Mouse (Mus musculus): Measurements from ENCODE around the gene Rere.

Rere gene

DNA sequence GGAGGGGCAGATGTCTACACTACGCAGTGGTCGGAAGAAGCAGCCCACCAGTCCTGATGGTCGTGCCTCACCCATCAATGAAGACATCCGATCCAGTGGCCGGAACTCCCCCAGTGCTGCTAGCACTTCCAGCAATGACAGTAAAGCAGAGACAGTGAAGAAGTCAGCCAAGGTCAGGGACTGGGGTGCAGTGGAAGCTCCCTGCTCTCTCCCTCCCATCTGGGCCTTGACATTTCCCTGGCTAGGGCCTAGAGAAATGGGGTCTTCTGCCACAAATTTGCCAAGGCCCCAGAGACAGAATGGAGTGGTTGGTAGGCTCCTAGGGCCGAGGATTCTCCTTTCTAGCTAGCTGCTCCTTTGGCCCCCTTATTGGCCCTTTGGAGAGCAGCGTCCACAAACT lies 332.3 kb downstream of the Rere start:
- in situ Hi-C loops (cut with MboI; ENCODE audit: unreplicated experiment in 2 of 2), result no loop called here

GRCm38 (mm10) chr4:150615251-150616028 lies 334.0 kb downstream of the Rere start:
- in situ Hi-C loops (cut with MboI; ENCODE audit: unreplicated experiment in 2 of 2), result no loop called here

GRCm38 (mm10) chr4:150616029-150616420 lies 334.6 kb downstream of the Rere start:
- in situ Hi-C loops (cut with MboI; ENCODE audit: unreplicated experiment in 2 of 2), result no loop called here

GRCm38 (mm10) chr4:150616841-150617240 lies 335.4 kb downstream of the Rere start:
- in situ Hi-C loops (cut with MboI; ENCODE audit: unreplicated experiment in 2 of 2), result no loop called here

DNA sequence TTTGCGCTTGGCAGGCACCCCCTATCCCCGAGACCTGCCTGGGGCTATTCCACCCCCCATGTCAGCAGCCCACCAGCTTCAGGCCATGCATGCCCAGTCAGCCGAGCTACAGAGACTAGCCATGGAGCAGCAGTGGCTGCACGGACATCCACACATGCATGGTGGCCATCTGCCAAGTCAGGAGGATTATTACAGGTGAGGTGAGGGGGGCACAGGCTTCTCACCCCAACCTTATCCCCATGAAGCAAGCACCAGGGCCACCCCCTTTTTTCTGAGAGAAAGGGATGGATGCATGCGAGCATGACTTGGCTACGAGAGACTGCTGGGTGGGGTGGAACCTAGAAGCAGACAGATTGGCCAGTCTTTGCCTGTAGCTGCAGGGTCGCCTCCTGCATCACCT lies 337.6 kb downstream of the Rere start:
- in situ Hi-C loops (cut with MboI; ENCODE audit: unreplicated experiment in 2 of 2), result no loop called here

DNA sequence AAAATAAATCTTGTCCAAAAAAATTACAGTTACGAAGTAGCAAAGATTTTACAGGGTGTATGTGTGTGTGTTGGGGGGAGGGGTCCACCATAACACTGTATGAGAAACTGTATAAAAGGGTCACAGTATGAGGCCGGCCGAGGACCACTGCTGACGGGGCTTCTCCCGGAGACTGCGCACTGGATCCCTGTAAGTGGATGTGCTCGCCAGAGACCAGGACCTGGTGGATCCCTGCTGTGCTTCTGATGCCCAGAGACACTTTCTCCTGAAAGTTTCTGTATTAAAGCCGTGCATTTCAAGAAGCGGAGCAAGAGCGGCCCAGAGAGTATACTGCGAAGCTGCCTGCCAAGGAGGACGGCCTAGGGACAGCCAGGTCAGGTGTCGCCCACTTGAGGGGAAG lies 341.2 kb downstream of the Rere start:
- in situ Hi-C loops (cut with MboI; ENCODE audit: unreplicated experiment in 2 of 2), result loop anchor here (5.0 to 10.0 kb wide), 3 partner anchors 280 to 365 kb away; no protein-coding TSS in a partner anchor

DNA sequence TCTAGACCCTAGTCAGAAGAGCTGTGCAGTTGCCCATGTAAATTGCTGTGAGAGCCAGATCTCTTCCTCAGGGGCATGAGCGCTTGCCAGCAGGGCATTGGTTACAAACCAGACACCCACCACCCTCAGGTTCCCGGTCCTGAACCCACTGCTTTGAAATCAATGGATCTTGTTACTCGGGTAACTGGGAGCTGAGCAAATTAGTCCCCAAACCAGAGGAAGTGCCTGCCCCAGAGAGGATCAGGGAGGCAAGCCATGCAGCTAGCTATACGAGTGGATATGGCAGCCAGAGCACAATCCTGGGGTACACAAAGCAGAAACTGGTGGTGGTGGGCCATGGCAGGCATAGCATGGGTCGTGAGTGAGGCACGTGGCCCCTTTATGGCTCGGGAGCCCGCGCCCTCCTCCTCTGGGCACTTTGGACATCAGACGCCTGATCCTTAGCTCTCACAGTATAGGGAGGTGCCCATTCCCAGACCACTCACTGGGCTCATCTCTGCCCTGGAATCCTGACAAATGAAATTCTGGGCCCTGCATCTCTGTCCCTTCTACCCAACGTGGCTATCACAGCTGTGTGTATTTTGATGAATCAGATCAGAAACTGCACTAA lies 342.9 kb downstream of the Rere start:
- in situ Hi-C loops (cut with MboI; ENCODE audit: unreplicated experiment in 2 of 2), result loop anchor here (5.0 to 10.0 kb wide), 3 partner anchors 282 to 367 kb away; no protein-coding TSS in a partner anchor

GRCm38 (mm10) chr4:150624933-150625332 lies 343.5 kb downstream of the Rere start:
- in situ Hi-C loops (cut with MboI; ENCODE audit: unreplicated experiment in 2 of 2), result loop anchor here (5.0 to 10.0 kb wide), 3 partner anchors 283 to 368 kb away; no protein-coding TSS in a partner anchor

GRCm38 (mm10) chr4:150625425-150625824 lies 344.0 kb downstream of the Rere start:
- in situ Hi-C loops (cut with MboI; ENCODE audit: unreplicated experiment in 2 of 2), result loop anchor here in 1 of 2 experiments (5.0 to 10.0 kb wide), 2 partner anchors 283 to 361 kb away; no protein-coding TSS in a partner anchor

GRCm38 (mm10) chr4:150625951-150626732 lies 344.7 kb downstream of the Rere start:
- in situ Hi-C loops (cut with MboI; ENCODE audit: unreplicated experiment in 2 of 2), result loop anchor here in 1 of 2 experiments (5.0 to 10.0 kb wide), 2 partner anchors 284 to 361 kb away; no protein-coding TSS in a partner anchor

DNA sequence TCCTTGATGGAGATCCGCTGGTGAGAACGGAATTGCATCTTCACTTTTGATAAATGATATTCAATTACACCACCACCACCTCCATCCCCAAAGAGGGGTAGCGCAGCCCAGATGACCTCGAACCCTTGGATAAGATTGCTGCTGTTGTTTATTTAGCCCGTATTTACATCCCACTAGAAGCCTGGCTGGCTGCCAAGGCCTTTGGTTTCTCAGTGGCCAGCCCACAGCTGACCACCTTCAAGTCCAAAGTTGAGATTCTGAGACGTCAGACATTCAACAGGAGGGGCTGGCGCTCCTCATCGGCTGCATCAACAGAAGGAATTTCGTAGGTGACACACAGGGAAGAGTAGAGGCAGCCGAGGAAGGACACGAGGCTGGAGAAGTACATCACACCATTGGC lies 347.8 kb downstream of the Rere start:
- in situ Hi-C loops (cut with MboI; ENCODE audit: unreplicated experiment in 2 of 2), result loop anchor here in 1 of 2 experiments (5.0 to 10.0 kb wide), 2 partner anchors 287 to 364 kb away; no protein-coding TSS in a partner anchor

DNA sequence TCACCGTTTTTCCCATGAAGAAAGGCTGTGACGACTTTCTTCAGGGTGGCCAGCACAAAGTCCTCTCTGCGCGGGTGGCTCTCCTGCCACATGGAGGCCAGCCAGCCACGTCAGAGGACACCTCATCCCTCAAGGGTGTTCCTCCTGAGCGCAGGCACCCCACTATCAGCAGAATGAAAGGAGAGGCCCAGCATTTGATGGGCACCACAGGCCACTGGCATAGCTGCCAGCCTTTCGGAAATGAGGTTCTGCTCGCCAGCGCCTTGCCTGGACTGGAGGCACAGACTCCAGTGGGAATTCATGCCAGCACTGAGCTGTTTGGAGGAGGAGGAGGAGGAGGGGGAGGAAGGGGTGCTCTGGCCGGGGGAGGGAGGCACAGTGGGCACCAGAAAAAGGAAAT lies 354.1 kb downstream of the Rere start:
- in situ Hi-C loops (cut with MboI; ENCODE audit: unreplicated experiment in 2 of 2), result no loop called here

DNA sequence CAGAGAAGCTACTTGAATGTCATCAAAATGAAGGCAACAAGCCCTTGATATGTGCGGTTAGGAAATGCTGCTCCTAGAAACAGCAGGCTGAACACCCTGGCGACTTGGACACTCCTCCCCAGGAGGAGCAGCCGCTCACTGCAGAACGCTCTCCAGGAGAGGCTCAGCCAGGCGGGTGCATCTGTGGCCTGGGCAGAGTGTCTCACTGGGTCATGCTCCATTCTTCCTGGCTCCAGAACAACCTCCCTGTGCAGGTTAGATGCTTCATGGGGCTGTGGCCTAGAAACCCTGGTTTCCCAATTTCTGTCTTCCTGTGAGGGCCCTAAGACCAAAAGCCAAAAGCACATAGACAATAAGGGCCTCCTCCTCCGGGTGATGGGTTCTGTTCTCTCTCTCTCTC lies 355.2 kb downstream of the Rere start:
- in situ Hi-C loops (cut with MboI; ENCODE audit: unreplicated experiment in 2 of 2), result no loop called here

GRCm38 (mm10) chr4:150644299-150644698 lies 362.9 kb downstream of the Rere start:
- in situ Hi-C loops (cut with MboI; ENCODE audit: unreplicated experiment in 2 of 2), result no loop called here

DNA sequence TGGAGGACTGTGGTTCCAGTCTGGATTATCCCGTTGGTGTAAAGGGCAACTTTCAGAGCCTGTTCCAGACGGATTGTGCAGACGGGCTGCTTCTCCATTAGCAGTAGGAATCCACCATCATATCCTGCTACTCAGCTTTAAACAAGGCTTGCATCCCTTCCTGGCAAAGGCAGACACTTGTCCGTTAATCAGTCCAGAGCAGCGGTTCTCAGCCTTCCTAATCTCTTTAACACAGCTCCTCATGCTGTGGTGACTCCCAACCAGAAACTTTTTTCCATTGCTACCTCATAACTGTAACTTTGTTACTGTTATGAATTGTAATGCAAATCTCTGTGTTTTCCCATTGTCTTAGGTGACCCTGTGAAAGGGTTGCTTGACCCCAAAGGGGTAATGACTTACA lies 367.9 kb downstream of the Rere start:
- in situ Hi-C loops (cut with MboI; ENCODE audit: unreplicated experiment in 2 of 2), result no loop called here

GRCm38 (mm10) chr4:150651390-150652277 lies 370.2 kb downstream of the Rere start, which contains the start of gene Slc45a1:
Slc45a1 (minus strand) TSS chr4:150652174.
- in situ Hi-C loops (cut with MboI; ENCODE audit: unreplicated experiment in 2 of 2), result loop anchor here (25.0 kb wide), 1 partner anchor 486 kb away; no protein-coding TSS in a partner anchor

- in situ Hi-C loops (cut with MboI; ENCODE audit: unreplicated experiment in 2 of 2), result loop anchor here (25.0 kb wide), 1 partner anchor 484 kb away; no protein-coding TSS in a partner anchor
Measured at GRCm38 (mm10) chr4:150653072-150653599, 371.7 kb downstream of the Rere start.

GRCm38 (mm10) chr4:150655989-150656388 lies 374.5 kb downstream of the Rere start:
- in situ Hi-C loops (cut with MboI; ENCODE audit: unreplicated experiment in 2 of 2), result loop anchor here (5.0 to 25.0 kb wide), 4 partner anchors 236 to 481 kb away; no protein-coding TSS in a partner anchor

- in situ Hi-C loops (cut with MboI; ENCODE audit: unreplicated experiment in 2 of 2), result loop anchor here (5.0 to 25.0 kb wide), 4 partner anchors 236 to 481 kb away; no protein-coding TSS in a partner anchor
Measured at GRCm38 (mm10) chr4:150656504-150656903, 375.1 kb downstream of the Rere start.
